Mouse (Mus musculus) E14TG2a.4 (cell line): ENCODE data around the gene Ccdc125.

ENCODE experiments used
- CTCF ChIP-seq: conservative IDR thresholded peaks from 2 replicates; pipeline ENCODE4 v1.5.1; 2014; ENCODE audit warnings: low read length
- NANOG ChIP-seq: IDR thresholded peaks from 2 replicates; pipeline ENCODE4 v1.6.1; 2014; ENCODE audit warnings: borderline replicate concordance, low read length, mixed read lengths
- POU5F1 ChIP-seq: IDR thresholded peaks from 2 replicates; pipeline ENCODE4 v1.6.1; 2014; ENCODE audit warnings: low read length, borderline replicate concordance

DNA sequence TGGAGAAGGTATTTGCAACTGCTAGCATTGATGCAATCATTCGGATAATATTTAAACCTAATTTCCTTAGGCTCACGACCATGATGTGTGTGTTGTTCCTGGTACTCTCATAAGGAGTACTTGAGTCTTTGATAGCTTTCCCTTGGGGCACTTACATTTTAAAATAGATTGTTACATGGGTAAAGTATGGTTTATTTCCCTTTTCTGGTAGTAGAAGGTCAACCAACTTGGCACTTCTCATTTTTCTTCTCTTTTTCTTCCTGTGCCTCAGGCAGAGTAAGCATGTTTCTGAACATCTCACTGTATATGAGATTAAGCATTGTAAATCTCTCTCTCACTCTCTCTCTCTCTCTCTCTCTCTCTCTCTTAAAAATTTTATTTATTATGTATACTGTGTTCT is 13.3 kb downstream of the Ccdc125 start:
- TF ChIP-seq CTCF (no peak), NANOG (no peak), POU5F1 (no peak)
